Mouse (Mus musculus) lung, postnatal 0 days (tissue): ENCODE results near the gene Teddm1b. TPM values are rescaled to one million over a fixed set of nuclear protein-coding genes. Genes with fewer than 3 reads are reported as not detected.
A peak's percentile ranks its signal among the peaks of the same experiment; 100 is the strongest.

ENCODE experiments used
- ATAC-seq: fragments of 200-750 bp; cut with Nextera tagmentation; 2 replicates; pipeline ENCODE4 v1.8.0; 2017; ENCODE audit warnings: moderate library complexity
- DNase-seq: peaks from one replicate; pipeline ENCODE4 v3.0.0-alpha.2; 2016; ENCODE audit warnings: low spot score
- H3K27ac ChIP-seq: fragments of 300-500 bp; sonication (generic); 2 replicates; pipeline ENCODE4 v1.5.1; 2014; ENCODE audit warnings: antibody characterized with exemption, mild to moderate bottlenecking, low read length, mixed read lengths
- H3K27me3 ChIP-seq: fragments of 300-500 bp; sonication (generic); replicated peaks from 2 replicates; pipeline ENCODE4 v1.6.1; 2014; ENCODE audit warnings: low read length, mixed read lengths; ENCODE audit not compliant: insufficient read depth
- H3K36me3 ChIP-seq: fragments of 300-500 bp; sonication (generic); 2 replicates; pipeline ENCODE4 v1.6.1; 2014; ENCODE audit warnings: low read length, mixed read lengths; ENCODE audit not compliant: insufficient read depth
- H3K4me1 ChIP-seq: fragments of 300-500 bp; sonication (generic); 2 replicates; pipeline ENCODE4 v1.6.1; 2014; ENCODE audit warnings: antibody characterized with exemption, low read depth, low read length, mixed read lengths; ENCODE audit not compliant: insufficient read depth
- H3K4me2 ChIP-seq: fragments of 300-500 bp; sonication (generic); replicated peaks from 2 replicates; pipeline ENCODE4 v1.6.1; 2014; ENCODE audit warnings: low read depth, mild to moderate bottlenecking, low read length, moderate library complexity, mixed read lengths
- H3K4me3 ChIP-seq: fragments of 300-500 bp; sonication (generic); 2 replicates; pipeline ENCODE4 v1.5.1; 2014; ENCODE audit warnings: low read depth, low read length
- H3K9ac ChIP-seq: fragments of 300-500 bp; sonication (generic); replicated peaks from 2 replicates; pipeline ENCODE4 v1.6.1; 2014; ENCODE audit warnings: low read depth, mild to moderate bottlenecking
- H3K9me3 ChIP-seq: fragments of 300-500 bp; sonication (generic); 2 replicates; pipeline ENCODE4 v1.6.1; 2016; ENCODE audit warnings: low read length, mixed read lengths
- CTCF ChIP-seq: IDR thresholded peaks from 2 replicates; pipeline ENCODE4 v1.5.1; 2016; ENCODE audit warnings: antibody characterized with exemption, mild to moderate bottlenecking
- EP300 ChIP-seq: IDR thresholded peaks from 2 replicates; pipeline ENCODE4 v1.6.1; 2016; ENCODE audit warnings: antibody characterized with exemption, mild to moderate bottlenecking, control low read depth
- WGBS: fragments of 180-500 bp; shearing (Covaris S2); extraction: QIAGEN DNeasy Blood & Tissue Kit; methylation state at CpG from one replicate; pipeline ENCODE4 v1.1.7; 2014; 5-methylcytosine and 5-hydroxymethylcytosine counted together
- polyA plus RNA-seq: library from polyadenylated mRNA; unstranded; fragments of >200 nt; fragmentation: Nextera tagmentation; extraction: Ambion mirVana; gene quantifications from 2 replicates; pipeline ENCODE4 v1.2.1, GENCODE M21; 2015

Teddm1b gene
- polyA plus RNA-seq, 1 experiment from 2014 or later, result 0.07 TPM

- 2% methylated on average over 25 of the region's 25 CpGs for WGBS
- Histone ChIP-seq H3K4me1 (peaks cover 6% of the 10 kb centered on the region; the same call in 1 of the 2 replicates), H3K27me3 (no peaks in the 10 kb centered on the region), H3K9ac (peak overlapping the region; percentile 97), H3K4me3 (peak overlapping the region; percentile 99), H3K36me3 (peaks cover 28% of the 10 kb centered on the region), H3K9me3 (no peaks in the 10 kb centered on the region), H3K4me2 (peak overlapping the region; percentile 72), H3K27ac (peak overlapping the region; percentile 97)
- peak; percentile 36 for ATAC-seq
- TF ChIP-seq CTCF (no peak), EP300 (peak; percentile 98)
- DNase-seq, result peak; percentile 93
Measured at GRCm38 (mm10) chr1:153900860-153901730, 26.9 kb downstream of the Teddm1b start.

GRCm38 (mm10) chr1:153903006-153903405, 28.9 kb downstream of the Teddm1b start:
- TF ChIP-seq CTCF (no peak), EP300 (no peak)
- peak overlapping the region; percentile 72; the same call in 1 of the 2 replicates for H3K4me2 ChIP-seq
- DNase-seq, result no peak
- no peaks in the 10 kb centered on the region for H3K9me3 ChIP-seq
- no peaks in the 10 kb centered on the region for H3K27me3 ChIP-seq
- H3K4me1 ChIP-seq, result peaks cover 6% of the 10 kb centered on the region; the same call in 1 of the 2 replicates
- H3K9ac ChIP-seq, result no peak overlapping the region
- 84% methylated on average over 13 of the region's 13 CpGs for WGBS
- H3K4me3 ChIP-seq, result no peak overlapping the region
- no peak for ATAC-seq
- peaks cover 47% of the 10 kb centered on the region for H3K36me3 ChIP-seq
- H3K27ac ChIP-seq, result no peak overlapping the region

- 95% methylated on average over 14 of the region's 14 CpGs for WGBS
- Histone ChIP-seq H3K27me3 (no peaks in the 10 kb centered on the region), H3K9me3 (no peaks in the 10 kb centered on the region), H3K36me3 (peaks cover 55% of the 10 kb centered on the region), H3K4me3 (no peak overlapping the region), H3K9ac (no peak overlapping the region), H3K4me1 (peaks cover 6% of the 10 kb centered on the region; the same call in 1 of the 2 replicates), H3K4me2 (no peak overlapping the region), H3K27ac (no peak overlapping the region)
- no peak for TF ChIP-seq EP300
- no peak for TF ChIP-seq CTCF
- DNase-seq, result no peak
- no peak for ATAC-seq
Measured at GRCm38 (mm10) chr1:153904236-153904635, 30.1 kb downstream of the Teddm1b start.

- H3K4me1 ChIP-seq, result peaks cover 6% of the 10 kb centered on the region; the same call in 1 of the 2 replicates
- WGBS, result 90% methylated on average over 3 of the region's 3 CpGs
- no peak overlapping the region for H3K4me3 ChIP-seq
- ATAC-seq (no peak), DNase-seq (no peak)
- no peak overlapping the region for H3K27ac ChIP-seq
- H3K36me3 ChIP-seq, result peaks cover 61% of the 10 kb centered on the region
- H3K9me3 ChIP-seq, result no peaks in the 10 kb centered on the region
- H3K9ac ChIP-seq, result no peak overlapping the region
- TF ChIP-seq EP300 (no peak), CTCF (no peak)
- no peak overlapping the region for H3K4me2 ChIP-seq
- H3K27me3 ChIP-seq, result no peaks in the 10 kb centered on the region
Measured at GRCm38 (mm10) chr1:153905884-153906283, 31.7 kb downstream of the Teddm1b start.

GRCm38 (mm10) chr1:153908208-153908607, 34.1 kb downstream of the Teddm1b start:
- no peak for DNase-seq
- 80% methylated on average over 6 of the region's 6 CpGs for WGBS
- no peak overlapping the region for H3K27ac ChIP-seq

GRCm38 (mm10) chr1:153908741-153909140, 34.6 kb downstream of the Teddm1b start:
- Histone ChIP-seq H3K4me1 (no peaks in the 10 kb centered on the region), H3K27ac (no peak overlapping the region), H3K4me2 (no peak overlapping the region), H3K36me3 (peaks cover 54% of the 10 kb centered on the region), H3K9ac (no peak overlapping the region), H3K4me3 (no peak overlapping the region), H3K9me3 (no peaks in the 10 kb centered on the region), H3K27me3 (no peaks in the 10 kb centered on the region)
- WGBS, result 68% methylated on average over 4 of the region's 4 CpGs
- TF ChIP-seq EP300 (no peak), CTCF (no peak)
- no peak for ATAC-seq
- DNase-seq, result no peak

More at GRCm38 (mm10) chr1:153908208-153908607, 34.1 kb downstream of the Teddm1b start:
- H3K9me3 ChIP-seq, result no peaks in the 10 kb centered on the region
- no peak overlapping the region for H3K9ac ChIP-seq
- H3K4me3 ChIP-seq, result no peak overlapping the region
- H3K4me1 ChIP-seq, result peaks cover 4% of the 10 kb centered on the region; the same call in 1 of the 2 replicates
- H3K27me3 ChIP-seq, result no peaks in the 10 kb centered on the region
- H3K36me3 ChIP-seq, result peaks cover 59% of the 10 kb centered on the region
- TF ChIP-seq EP300, result no peak
- TF ChIP-seq CTCF, result no peak
- ATAC-seq, result no peak
- H3K4me2 ChIP-seq, result no peak overlapping the region
